Mouse (Mus musculus): ENCODE measurements around the gene Vmn1r114. TPM values are rescaled to one million over a fixed set of nuclear protein-coding genes. Genes with fewer than 3 reads are reported as not detected.
"Not testable (repeated sequence)": the region's sequence is repeated elsewhere in the genome, so short reads cannot be mapped to it uniquely, and the experiment has no call there.

Gene Vmn1r114
- polyA plus RNA-seq (2012; rRNA removed): not detected in 2 replicates

- H3K27ac ChIP-seq (ENCODE audit: control insufficient read depth, insufficient read depth, low read depth, low read length); H3K36me3 ChIP-seq (ENCODE audit: control insufficient read depth, insufficient read depth, low read length); H3K27me3 ChIP-seq (ENCODE audit: control insufficient read depth, insufficient read depth, low read length); H3K4me3 ChIP-seq (ENCODE audit: control insufficient read depth, low read depth, low read length); H3K4me1 ChIP-seq (ENCODE audit: control insufficient read depth, insufficient read depth, low read length): not testable (repeated sequence)
Measured at GRCm38 (mm10) chr7:20812086-20812485, at the start of gene Vmn1r114. Gene Vmn1r114 (minus strand): TSS chr7:20812186.

- H3K4me1 ChIP-seq (ENCODE audit: control insufficient read depth, insufficient read depth, low read length); H3K36me3 ChIP-seq (ENCODE audit: control insufficient read depth, insufficient read depth, low read length); H3K4me3 ChIP-seq (ENCODE audit: control insufficient read depth, low read depth, low read length); H3K27me3 ChIP-seq (ENCODE audit: control insufficient read depth, insufficient read depth, low read length); H3K27ac ChIP-seq (ENCODE audit: control insufficient read depth, insufficient read depth, low read depth, low read length): not testable (repeated sequence)
Measured at GRCm38 (mm10) chr7:20844885-20845284, 32.9 kb upstream of the Vmn1r114 start, which contains the start of gene Vmn1r115. Gene Vmn1r115 (minus strand): TSS chr7:20844985.

- not testable (repeated sequence) for H3K27me3 ChIP-seq (ENCODE audit: control insufficient read depth, insufficient read depth, low read length); H3K27ac ChIP-seq (ENCODE audit: control insufficient read depth, insufficient read depth, low read depth, low read length); H3K4me3 ChIP-seq (ENCODE audit: control insufficient read depth, low read depth, low read length); H3K36me3 ChIP-seq (ENCODE audit: control insufficient read depth, insufficient read depth, low read length); H3K4me1 ChIP-seq (ENCODE audit: control insufficient read depth, insufficient read depth, low read length)
Measured at GRCm38 (mm10) chr7:20786985-20787384, 25.0 kb downstream of the Vmn1r114 start, which contains the start of gene Vmn1r113. Gene Vmn1r113 (plus strand): TSS chr7:20787285.

- not testable (repeated sequence) for H3K4me1 ChIP-seq (ENCODE audit: control insufficient read depth, insufficient read depth, low read length); H3K36me3 ChIP-seq (ENCODE audit: control insufficient read depth, insufficient read depth, low read length); H3K4me3 ChIP-seq (ENCODE audit: control insufficient read depth, low read depth, low read length)
Measured at GRCm38 (mm10) chr7:20770885-20771284, 41.1 kb downstream of the Vmn1r114 start, which contains the start of gene Vmn1r112. Gene Vmn1r112 (plus strand): TSS chr7:20771185.

More at GRCm38 (mm10) chr7:20770885-20771284, 41.1 kb downstream of the Vmn1r114 start, which contains the start of gene Vmn1r112:
- H3K27ac ChIP-seq (ENCODE audit: control insufficient read depth, insufficient read depth, low read depth, low read length); H3K27me3 ChIP-seq (ENCODE audit: control insufficient read depth, insufficient read depth, low read length): not testable (repeated sequence)

Other genes with a start within 250 kb of the Vmn1r114 start
- gene Gm4141, start 235.9 kb downstream of the Vmn1r114 start, polyA plus RNA-seq (2012; rRNA removed): not detected in 2 replicates
- 0.48 and 0.54 TPM in 2 replicates for gene Gm4513, start 213.2 kb downstream of the Vmn1r114 start, polyA plus RNA-seq (2012; rRNA removed)
- not detected in 2 replicates for gene Vmn1r107, start 143.3 kb downstream of the Vmn1r114 start, polyA plus RNA-seq (2012; rRNA removed)
- not detected in 2 replicates for gene Vmn1r111, start 109.0 kb downstream of the Vmn1r114 start, polyA plus RNA-seq (2012; rRNA removed)
- gene Gm10668, start 81.6 kb downstream of the Vmn1r114 start, polyA plus RNA-seq (2012; rRNA removed): not detected in 2 replicates
- not detected in 2 replicates for gene Vmn1r112, start 41.0 kb downstream of the Vmn1r114 start, polyA plus RNA-seq (2012; rRNA removed)
- gene Vmn1r113, start 24.9 kb downstream of the Vmn1r114 start, polyA plus RNA-seq (2012; rRNA removed): not detected in 2 replicates
- gene Vmn1r115, start 32.8 kb upstream of the Vmn1r114 start, polyA plus RNA-seq (2012; rRNA removed): not detected in 2 replicates
- gene Vmn1r116, start 60.1 kb upstream of the Vmn1r114 start, polyA plus RNA-seq (2012; rRNA removed): not detected in 2 replicates
- not detected in 2 replicates for gene Vmn1r117, start 71.9 kb upstream of the Vmn1r114 start, polyA plus RNA-seq (2012; rRNA removed)
- gene Vmn1r118, start 100.2 kb upstream of the Vmn1r114 start, polyA plus RNA-seq (2012; rRNA removed): not detected in 2 replicates
- not detected in 2 replicates for gene Vmn1r119, start 200.3 kb upstream of the Vmn1r114 start, polyA plus RNA-seq (2012; rRNA removed)
- gene Vmn1r120, start 241.6 kb upstream of the Vmn1r114 start, polyA plus RNA-seq (2012; rRNA removed): not detected in 2 replicates

Measured in testis, adult 2 months (tissue).